Comparison of ENCODE assay signal across 7 mouse cellular contexts in the genomic region with DNA sequence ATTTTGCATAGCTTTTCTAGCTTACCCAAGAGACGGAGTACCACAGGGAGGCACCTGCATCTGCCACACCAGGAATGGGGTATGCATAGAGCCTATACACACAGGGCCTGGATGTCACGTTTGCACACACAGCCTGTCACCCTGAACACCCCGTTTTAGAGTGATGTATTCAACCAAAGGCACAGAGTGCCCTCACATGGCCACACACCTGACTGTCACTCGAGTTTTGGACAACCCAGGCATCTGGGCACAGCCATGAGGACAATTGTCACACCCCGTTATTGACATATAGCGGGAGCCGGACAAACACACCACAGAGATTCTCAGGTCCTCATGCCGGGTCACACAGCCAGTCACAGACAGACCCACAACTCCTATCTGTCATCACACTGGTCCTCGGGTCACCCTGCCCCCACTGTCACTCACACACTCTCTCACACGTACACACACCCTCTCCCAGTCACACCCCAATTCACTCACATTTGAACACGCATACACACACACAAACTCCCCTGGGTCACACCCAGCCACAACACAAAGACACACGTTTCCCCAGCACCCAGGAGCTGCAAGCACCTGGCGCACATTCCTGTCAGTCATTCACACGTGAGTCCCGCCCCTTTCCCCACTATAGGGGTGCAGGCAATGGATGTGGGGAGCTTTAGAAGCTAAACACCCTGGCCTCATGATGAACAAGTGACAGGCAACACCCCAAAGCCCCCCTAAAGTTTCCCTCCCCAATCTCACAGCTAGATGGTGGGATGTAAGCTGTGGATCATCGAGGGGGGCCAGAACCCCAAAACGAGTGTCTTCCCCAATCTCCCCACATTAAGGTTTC. TPM values are rescaled to one million over a fixed set of nuclear protein-coding genes. Genes with fewer than 3 reads are reported as not detected.
DNase-seq lines count a peak whose midpoint lies in the region; ATAC-seq and TF ChIP-seq lines count a peak whose summit lies in the region.

No protein-coding gene starts in this region.

- no peak overlapping the region for H3K9ac ChIP-seq in lung, postnatal 0 days (replicated peaks; ENCODE audit: low read depth)
- H3K9ac ChIP-seq in forebrain, embryonic 13.5 days, result peak overlapping the region; percentile 75
- peak overlapping the region; percentile 62; the same call in 1 of the 2 replicates for H3K9ac ChIP-seq in limb, embryonic 13.5 days
- H3K9ac ChIP-seq in stomach, embryonic 14.5 days (replicated peaks; ENCODE audit: low read depth, low read length), result no peak overlapping the region; the same call in 1 of the 2 replicates

- peak overlapping the region; percentile 62 for H3K4me2 ChIP-seq in lung, postnatal 0 days (replicated peaks; ENCODE audit: low read depth, low read length)
- peak overlapping the region; percentile 78 for H3K4me2 ChIP-seq in forebrain, embryonic 13.5 days
- peak overlapping the region; percentile 82 for H3K4me2 ChIP-seq in limb, embryonic 13.5 days (replicated peaks)
- H3K4me2 ChIP-seq in stomach, embryonic 14.5 days (replicated peaks; ENCODE audit: low read depth, low read length), result peak overlapping the region; percentile 78

- H3K4me1 ChIP-seq in lung, postnatal 0 days (ENCODE audit: insufficient read depth, low read depth, low read length), result no peaks in the 10 kb centered on the region
- H3K4me1 ChIP-seq in forebrain, embryonic 13.5 days, result peaks cover 40% of the 10 kb centered on the region
- peaks cover 18% of the 10 kb centered on the region for H3K4me1 ChIP-seq in limb, embryonic 13.5 days
- H3K4me1 ChIP-seq in stomach, embryonic 14.5 days (ENCODE audit: control insufficient read depth, insufficient read depth, low read length), result no peaks in the 10 kb centered on the region

- no peaks in the 10 kb centered on the region for H3K9me3 ChIP-seq in lung, postnatal 0 days (ENCODE audit: low read length)
- no peaks in the 10 kb centered on the region for H3K9me3 ChIP-seq in forebrain, embryonic 13.5 days (replicated peaks)
- no peaks in the 10 kb centered on the region for H3K9me3 ChIP-seq in limb, embryonic 13.5 days
- H3K9me3 ChIP-seq in stomach, embryonic 14.5 days (ENCODE audit: control insufficient read depth, low read depth, low read length), result no peaks in the 10 kb centered on the region

- TF ChIP-seq EP300 in lung, postnatal 0 days (IDR thresholded peaks at IDR 0.05), result no peak

- TF ChIP-seq CTCF in lung, postnatal 0 days (IDR thresholded peaks at IDR 0.05), result no peak

- H3K27ac ChIP-seq in lung, postnatal 0 days (ENCODE audit: low read length), result no peak overlapping the region
- H3K27ac ChIP-seq in forebrain, embryonic 13.5 days, result no peak overlapping the region
- no peak overlapping the region for H3K27ac ChIP-seq in limb, embryonic 13.5 days
- H3K27ac ChIP-seq in stomach, embryonic 14.5 days (ENCODE audit: low read length), result no peak overlapping the region

- H3K36me3 ChIP-seq in lung, postnatal 0 days (ENCODE audit: insufficient read depth, low read length), result no peaks in the 10 kb centered on the region
- no peaks in the 10 kb centered on the region for H3K36me3 ChIP-seq in forebrain, embryonic 13.5 days (ENCODE audit: poor library complexity, severe bottlenecking)
- H3K36me3 ChIP-seq in limb, embryonic 13.5 days, result no peaks in the 10 kb centered on the region
- H3K36me3 ChIP-seq in stomach, embryonic 14.5 days (ENCODE audit: control insufficient read depth, insufficient read depth, low read length), result no peaks in the 10 kb centered on the region

- no peak for DNase-seq in lung, postnatal 0 days (ENCODE audit: low spot score)
- DNase-seq in lung, postnatal 14 days, result no peak
- no peak for DNase-seq in embryo, embryonic 10.5 days (ENCODE audit: low spot score)
- DNase-seq in gastrocnemius, postnatal 25 days, result no peak

- H3K4me3 ChIP-seq in lung, postnatal 0 days (ENCODE audit: low read depth, low read length), result peak overlapping the region; percentile 24; the same call in 1 of the 2 replicates
- peak overlapping the region; percentile 61 for H3K4me3 ChIP-seq in forebrain, embryonic 13.5 days
- peak overlapping the region; percentile 48 for H3K4me3 ChIP-seq in limb, embryonic 13.5 days
- H3K4me3 ChIP-seq in stomach, embryonic 14.5 days (ENCODE audit: low read depth, low read length), result peak overlapping the region; percentile 38

- WGBS in lung, postnatal 0 days, result 8% methylated on average over 17 of the region's 17 CpGs
- 8% methylated on average over 17 of the region's 17 CpGs for WGBS in forebrain, embryonic 13.5 days
- 12% methylated on average over 17 of the region's 17 CpGs for WGBS in limb, embryonic 13.5 days
- 16% methylated on average over 17 of the region's 17 CpGs for WGBS in stomach, embryonic 14.5 days

- H3K27me3 ChIP-seq in lung, postnatal 0 days (replicated peaks; ENCODE audit: insufficient read depth, low read length), result peaks cover 33% of the 10 kb centered on the region
- peaks cover 31% of the 10 kb centered on the region for H3K27me3 ChIP-seq in forebrain, embryonic 13.5 days
- peaks cover 80% of the 10 kb centered on the region for H3K27me3 ChIP-seq in limb, embryonic 13.5 days
- H3K27me3 ChIP-seq in stomach, embryonic 14.5 days (ENCODE audit: control insufficient read depth, insufficient read depth, low read length), result peaks cover 22% of the 10 kb centered on the region

- no peak for ATAC-seq in lung, postnatal 0 days
- peak; percentile 39 for ATAC-seq in forebrain, embryonic 13.5 days
- no peak for ATAC-seq in limb, embryonic 13.5 days (ENCODE audit: low FRiP score, low read depth)
- no peak for ATAC-seq in stomach, embryonic 14.5 days (ENCODE audit: insufficient number of reproducible peaks, insufficient read depth, low FRiP score, low read depth)

RNA-seq across cellular contexts. Expression of gene Olfm2, which starts 0.8 kb away (rescaled TPM):
- polyA plus RNA-seq in lung, postnatal 0 days (2015; fragmentation: Nextera tagmentation; extraction: Ambion mirVana), result 0.36 and 0.55 TPM in 2 replicates
- polyA plus RNA-seq in forebrain, embryonic 13.5 days (2015; fragmentation: Nextera tagmentation; extraction: Ambion mirVana), result 52.6 and 68.1 TPM in 2 replicates
- polyA plus RNA-seq in limb, embryonic 13.5 days (2015; fragmentation: Nextera tagmentation; extraction: Ambion mirVana), result 4.9 and 5.7 TPM in 2 replicates
- polyA plus RNA-seq in stomach, embryonic 14.5 days (2014; fragmentation: Nextera tagmentation; extraction: Ambion mirVana), result 8.0 and 8.6 TPM in 2 replicates
- under 1 TPM; 0.13 to 0.20 TPM for total RNA-seq in gastrocnemius, postnatal 25 days (2021)

Comparison
In these comparisons a context has a peak if more than half of its experiments do, and no peak if none do; other contexts are left out.
1. H3K9ac ChIP-seq: peak in forebrain, embryonic 13.5 days (single experiment) and limb, embryonic 13.5 days (single experiment); none in lung, postnatal 0 days (single experiment) and stomach, embryonic 14.5 days (single experiment).
2. Peak in every context shown above with its lines, with median percentiles within 50 percentile points of each other: H3K4me2 ChIP-seq and H3K4me3 ChIP-seq.